Mouse (Mus musculus) testis, adult 2 months (tissue): ENCODE results near the gene Med12l. TPM values are rescaled to one million over a fixed set of nuclear protein-coding genes. Genes with fewer than 3 reads are reported as not detected.

Experiments
- H3K27ac ChIP-seq: fragments of 200-500 bp; 2 replicates; pipeline ENCODE4 v1.5.1; 2012; ENCODE audit warnings: low read depth, low read length; ENCODE audit not compliant: control insufficient read depth, insufficient read depth
- H3K27me3 ChIP-seq: fragments of 200-500 bp; 2 replicates; pipeline ENCODE4 v1.6.1; 2012; ENCODE audit warnings: mild to moderate bottlenecking, low read length, moderate library complexity; ENCODE audit not compliant: control insufficient read depth, insufficient read depth
- H3K36me3 ChIP-seq: fragments of 200-500 bp; 2 replicates; pipeline ENCODE4 v1.6.1; 2012; ENCODE audit warnings: mild to moderate bottlenecking, low read length; ENCODE audit not compliant: control insufficient read depth, insufficient read depth
- H3K4me1 ChIP-seq: fragments of 200-500 bp; 2 replicates; pipeline ENCODE4 v1.6.1; 2012; ENCODE audit warnings: low read length; ENCODE audit not compliant: control insufficient read depth, insufficient read depth
- H3K4me3 ChIP-seq: fragments of 200-500 bp; 2 replicates; pipeline ENCODE4 v1.5.1; 2012; ENCODE audit warnings: low read depth, mild to moderate bottlenecking, low read length, moderate library complexity, mixed read lengths; ENCODE audit not compliant: control insufficient read depth
- CTCF ChIP-seq: fragments of 200-500 bp; IDR thresholded peaks from 2 replicates; pipeline ENCODE4 v1.5.1; 2012; ENCODE audit warnings: low read depth, mild to moderate bottlenecking, inconsistent platforms, low read length, moderate library complexity; ENCODE audit not compliant: control insufficient read depth, insufficient read depth, insufficient replicate concordance
- POLR2A ChIP-seq: fragments of 200-500 bp; IDR thresholded peaks from 2 replicates; pipeline ENCODE4 v1.6.1; 2012; ENCODE audit warnings: low read depth, mild to moderate bottlenecking, inconsistent platforms, low read length, moderate library complexity; ENCODE audit not compliant: control insufficient read depth
- polyA plus RNA-seq: library from polyadenylated mRNA; depleted of rRNA; stranded (reverse); fragments of >200 nt; gene quantifications from 2 replicates; pipeline ENCODE4 v1.2.3, GENCODE M21; 2012

Med12l gene
- polyA plus RNA-seq, 1 experiment: 4.6 TPM

- Histone ChIP-seq H3K36me3 (no peaks in the 10 kb centered on the region), H3K4me1 (no peaks in the 10 kb centered on the region), H3K4me3 (no peak overlapping the region), H3K27me3 (no peaks in the 10 kb centered on the region), H3K27ac (no peak overlapping the region)
- no peak for TF ChIP-seq POLR2A
- TF ChIP-seq CTCF: no peak
These were observed 116.3 kb downstream of the Med12l start for GRCm38 (mm10) chr3:59121780-59122449.

- H3K4me3 ChIP-seq: no peak overlapping the region
- TF ChIP-seq CTCF: no peak
- TF ChIP-seq POLR2A: no peak
- H3K4me1 ChIP-seq: no peaks in the 10 kb centered on the region
These were observed 119.4 kb downstream of the Med12l start for GRCm38 (mm10) chr3:59125022-59125421.

GRCm38 (mm10) chr3:59125783-59126555 lies 120.3 kb downstream of the Med12l start:
- Histone ChIP-seq H3K27ac (no peak overlapping the region), H3K4me1 (no peaks in the 10 kb centered on the region), H3K4me3 (no peak overlapping the region), H3K36me3 (no peaks in the 10 kb centered on the region), H3K27me3 (no peaks in the 10 kb centered on the region)
- no peak for TF ChIP-seq CTCF
- TF ChIP-seq POLR2A: no peak

More at GRCm38 (mm10) chr3:59125022-59125421, 119.4 kb downstream of the Med12l start:
- Histone ChIP-seq H3K27me3 (no peaks in the 10 kb centered on the region), H3K27ac (no peak overlapping the region), H3K36me3 (no peaks in the 10 kb centered on the region)

GRCm38 (mm10) chr3:59128681-59129080 lies 123.1 kb downstream of the Med12l start:
- no peaks in the 10 kb centered on the region for H3K4me1 ChIP-seq
- no peak overlapping the region for H3K4me3 ChIP-seq
- no peaks in the 10 kb centered on the region for H3K27me3 ChIP-seq
- H3K36me3 ChIP-seq: no peaks in the 10 kb centered on the region
- no peak overlapping the region for H3K27ac ChIP-seq
- TF ChIP-seq CTCF (no peak), POLR2A (no peak)

- Histone ChIP-seq H3K27me3 (no peaks in the 10 kb centered on the region), H3K4me1 (no peaks in the 10 kb centered on the region), H3K27ac (no peak overlapping the region), H3K4me3 (no peak overlapping the region), H3K36me3 (no peaks in the 10 kb centered on the region)
- TF ChIP-seq POLR2A: no peak
- TF ChIP-seq CTCF: no peak
These were observed 123.9 kb downstream of the Med12l start for GRCm38 (mm10) chr3:59129547-59129946.

- no peak for TF ChIP-seq CTCF
- TF ChIP-seq POLR2A: no peak
- H3K27me3 ChIP-seq: no peaks in the 10 kb centered on the region
- H3K27ac ChIP-seq: no peak overlapping the region
- H3K36me3 ChIP-seq: no peaks in the 10 kb centered on the region
- H3K4me3 ChIP-seq: no peak overlapping the region
- H3K4me1 ChIP-seq: no peaks in the 10 kb centered on the region
These were observed 124.8 kb downstream of the Med12l start for GRCm38 (mm10) chr3:59130431-59130830.

GRCm38 (mm10) chr3:59131081-59131480 lies 125.5 kb downstream of the Med12l start:
- TF ChIP-seq CTCF (no peak), POLR2A (no peak)
- H3K4me3 ChIP-seq: no peak overlapping the region
- no peak overlapping the region for H3K27ac ChIP-seq
- no peaks in the 10 kb centered on the region for H3K4me1 ChIP-seq
- H3K27me3 ChIP-seq: no peaks in the 10 kb centered on the region
- H3K36me3 ChIP-seq: no peaks in the 10 kb centered on the region
